Mouse (Mus musculus): Measurements from ENCODE around the gene Tiprl. TPM values are rescaled to one million over a fixed set of nuclear protein-coding genes. Genes with fewer than 3 reads are reported as not detected.

Tiprl gene
- total and polyA plus RNA-seq, 2 experiments: 12.7 to 14.7 TPM

DNA sequence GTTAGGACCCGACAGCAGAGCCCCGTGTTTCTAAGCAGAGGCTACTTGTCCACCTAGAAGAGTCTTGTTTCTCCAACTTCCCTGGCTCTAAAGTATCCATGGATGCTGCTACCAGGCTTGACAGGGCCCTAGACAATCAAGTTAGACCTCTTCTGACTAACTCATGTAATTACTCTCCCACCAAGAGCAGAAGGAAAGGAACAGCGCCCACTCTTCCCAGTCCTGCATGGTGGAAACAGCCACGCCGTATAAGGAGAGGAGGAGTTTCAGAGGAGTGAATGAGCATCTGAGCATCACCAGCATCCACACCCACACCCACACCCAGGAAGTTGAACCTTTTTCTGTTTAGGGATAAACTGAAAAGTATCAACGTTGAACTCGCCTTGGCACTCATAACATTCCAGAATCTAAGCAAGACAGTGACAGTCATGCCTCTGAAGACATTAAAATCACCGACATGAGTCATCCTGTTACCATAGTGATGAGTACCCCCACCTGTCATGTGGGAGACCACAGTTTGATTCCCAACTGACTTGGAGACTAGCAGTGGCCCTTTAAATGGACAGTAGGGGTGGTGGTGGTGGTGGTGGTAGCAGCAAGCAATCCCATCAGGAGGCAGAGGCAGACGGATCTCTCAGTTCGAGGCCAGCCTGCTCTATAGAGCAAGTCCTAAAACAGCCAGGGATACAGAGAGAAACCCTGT, 46.1 kb downstream of the Tiprl start:
- Histone ChIP-seq H3K27me3 (ENCODE audit: control insufficient read depth, insufficient read depth, low read length) (no peaks in the 10 kb centered on the region), H3K9ac (ENCODE audit: low read depth, low read length) (no peak overlapping the region), H3K27ac (replicated peaks; ENCODE audit: insufficient read depth, low read depth, low read length) (no peak overlapping the region), H3K36me3 (ENCODE audit: control insufficient read depth, insufficient read depth, low read length) (no peaks in the 10 kb centered on the region), H3K4me3 (ENCODE audit: insufficient read depth, low read depth, low read length) (no peak overlapping the region), H3K79me2 (ENCODE audit: control insufficient read depth, insufficient read depth, low read length) (peaks cover 21% of the 10 kb centered on the region; the same call in 1 of the 2 replicates), H3K4me1 (ENCODE audit: control insufficient read depth, insufficient read depth, low read length) (0 out of 2 replicates have a peak, but pooled peaks cover 7% of the 10 kb centered on the region)
- TF ChIP-seq CTCF (IDR thresholded peaks at IDR 0.05; ENCODE audit: low read depth, low read length) (no peak), POLR2A (IDR thresholded peaks at IDR 0.05; ENCODE audit: extremely low read depth, insufficient read depth, low read length) (no peak)
- DNase-seq (ENCODE audit: extremely low read depth, low read depth, low spot score): no peak
- 89% methylated on average over 10 of the region's 10 CpGs for WGBS

- H3K9ac ChIP-seq (ENCODE audit: low read depth, low read length): no peak overlapping the region
- H3K79me2 ChIP-seq (ENCODE audit: control insufficient read depth, insufficient read depth, low read length): peaks cover 21% of the 10 kb centered on the region; the same call in 1 of the 2 replicates
- no peaks in the 10 kb centered on the region for H3K27me3 ChIP-seq (ENCODE audit: control insufficient read depth, insufficient read depth, low read length)
- no peak overlapping the region for H3K27ac ChIP-seq (replicated peaks; ENCODE audit: insufficient read depth, low read depth, low read length)
- no peak overlapping the region for H3K4me3 ChIP-seq (ENCODE audit: insufficient read depth, low read depth, low read length)
- WGBS: 84% methylated on average over 6 of the region's 6 CpGs
- H3K36me3 ChIP-seq (ENCODE audit: control insufficient read depth, insufficient read depth, low read length): no peaks in the 10 kb centered on the region; the same call in 1 of the 2 replicates
- TF ChIP-seq CTCF (IDR thresholded peaks at IDR 0.05; ENCODE audit: low read depth, low read length) (no peak), POLR2A (IDR thresholded peaks at IDR 0.05; ENCODE audit: extremely low read depth, insufficient read depth, low read length) (no peak)
- 0 out of 2 replicates have a peak, but pooled peaks cover 3% of the 10 kb centered on the region for H3K4me1 ChIP-seq (ENCODE audit: control insufficient read depth, insufficient read depth, low read length)
- no peak for DNase-seq (ENCODE audit: extremely low read depth, low read depth, low spot score)
Observed at GRCm38 (mm10) chr1:165190068-165190467, 46.7 kb downstream of the Tiprl start.

- Histone ChIP-seq H3K27me3 (ENCODE audit: control insufficient read depth, insufficient read depth, low read length) (no peaks in the 10 kb centered on the region), H3K4me1 (ENCODE audit: control insufficient read depth, insufficient read depth, low read length) (no peaks in the 10 kb centered on the region; the same call in 1 of the 2 replicates), H3K79me2 (ENCODE audit: control insufficient read depth, insufficient read depth, low read length) (peaks cover 21% of the 10 kb centered on the region; the same call in 1 of the 2 replicates), H3K36me3 (ENCODE audit: control insufficient read depth, insufficient read depth, low read length) (peaks cover 5% of the 10 kb centered on the region; the same call in 1 of the 2 replicates), H3K9ac (ENCODE audit: low read depth, low read length) (no peak overlapping the region), H3K27ac (replicated peaks; ENCODE audit: insufficient read depth, low read depth, low read length) (no peak overlapping the region), H3K4me3 (ENCODE audit: insufficient read depth, low read depth, low read length) (no peak overlapping the region)
- 86% methylated on average over 10 of the region's 10 CpGs for WGBS
- DNase-seq (ENCODE audit: extremely low read depth, low read depth, low spot score): no peak
- TF ChIP-seq POLR2A (IDR thresholded peaks at IDR 0.05; ENCODE audit: extremely low read depth, insufficient read depth, low read length): no peak
- no peak for TF ChIP-seq CTCF (IDR thresholded peaks at IDR 0.05; ENCODE audit: low read depth, low read length)
Observed at GRCm38 (mm10) chr1:165188806-165189580, 47.8 kb downstream of the Tiprl start.

DNA sequence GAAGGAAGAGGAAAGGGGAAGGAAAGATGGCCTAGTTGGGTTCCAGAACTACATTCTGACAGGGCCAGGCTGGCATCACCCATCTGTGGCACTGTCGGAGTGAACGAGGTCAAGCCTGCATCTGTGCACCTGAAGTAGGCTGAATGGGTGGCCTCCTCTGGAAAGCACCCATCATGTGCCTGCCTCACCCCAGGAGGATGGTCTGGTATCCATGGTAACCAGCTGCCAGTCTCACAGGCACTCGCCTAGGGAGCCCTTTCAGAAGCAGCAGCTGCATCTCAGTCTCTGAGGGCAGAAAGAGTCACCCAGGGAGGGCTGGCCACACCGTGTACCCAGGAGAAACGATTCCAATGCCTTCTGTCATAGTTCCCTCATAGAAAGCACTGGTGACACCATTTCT, 49.4 kb downstream of the Tiprl start:
- TF ChIP-seq POLR2A (IDR thresholded peaks at IDR 0.05; ENCODE audit: extremely low read depth, insufficient read depth, low read length) (no peak), CTCF (IDR thresholded peaks at IDR 0.05; ENCODE audit: low read depth, low read length) (no peak)
- Histone ChIP-seq H3K79me2 (ENCODE audit: control insufficient read depth, insufficient read depth, low read length) (peaks cover 19% of the 10 kb centered on the region; the same call in 1 of the 2 replicates), H3K36me3 (ENCODE audit: control insufficient read depth, insufficient read depth, low read length) (peaks cover 18% of the 10 kb centered on the region), H3K27me3 (ENCODE audit: control insufficient read depth, insufficient read depth, low read length) (no peaks in the 10 kb centered on the region), H3K9ac (ENCODE audit: low read depth, low read length) (no peak overlapping the region), H3K4me1 (ENCODE audit: control insufficient read depth, insufficient read depth, low read length) (no peaks in the 10 kb centered on the region; the same call in 1 of the 2 replicates), H3K27ac (replicated peaks; ENCODE audit: insufficient read depth, low read depth, low read length) (no peak overlapping the region), H3K4me3 (ENCODE audit: insufficient read depth, low read depth, low read length) (no peak overlapping the region)
- DNase-seq (ENCODE audit: extremely low read depth, low read depth, low spot score): no peak
- WGBS: 80% methylated on average over 5 of the region's 5 CpGs

DNA sequence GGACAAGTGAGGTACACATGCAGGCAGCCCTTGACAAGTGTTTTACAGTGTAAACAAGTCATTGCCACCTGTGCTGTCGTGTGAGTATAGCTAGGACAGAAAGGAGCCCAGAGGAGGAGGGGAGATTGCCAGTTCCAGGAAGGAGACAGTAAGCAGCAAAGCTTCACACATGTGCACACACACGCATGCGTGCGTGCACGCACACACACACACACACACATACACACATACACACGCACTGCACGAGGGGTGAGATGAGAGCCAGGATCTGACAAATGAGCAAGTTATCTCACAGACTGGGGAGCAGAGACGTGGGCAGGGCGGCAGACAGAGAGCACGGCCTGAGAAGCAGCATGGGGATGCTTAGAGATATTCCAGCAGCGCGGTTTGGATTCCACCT, 50.3 kb downstream of the Tiprl start:
- H3K4me3 ChIP-seq (ENCODE audit: insufficient read depth, low read depth, low read length): no peak overlapping the region
- peaks cover 16% of the 10 kb centered on the region; the same call in 1 of the 2 replicates for H3K79me2 ChIP-seq (ENCODE audit: control insufficient read depth, insufficient read depth, low read length)
- no peaks in the 10 kb centered on the region for H3K27me3 ChIP-seq (ENCODE audit: control insufficient read depth, insufficient read depth, low read length)
- no peak for DNase-seq (ENCODE audit: extremely low read depth, low read depth, low spot score)
- no peaks in the 10 kb centered on the region; the same call in 1 of the 2 replicates for H3K4me1 ChIP-seq (ENCODE audit: control insufficient read depth, insufficient read depth, low read length)
- no peak overlapping the region for H3K9ac ChIP-seq (ENCODE audit: low read depth, low read length)
- peaks cover 23% of the 10 kb centered on the region for H3K36me3 ChIP-seq (ENCODE audit: control insufficient read depth, insufficient read depth, low read length)
- TF ChIP-seq CTCF (IDR thresholded peaks at IDR 0.05; ENCODE audit: low read depth, low read length): no peak
- TF ChIP-seq POLR2A (IDR thresholded peaks at IDR 0.05; ENCODE audit: extremely low read depth, insufficient read depth, low read length): no peak
- no peak overlapping the region for H3K27ac ChIP-seq (replicated peaks; ENCODE audit: insufficient read depth, low read depth, low read length)
- WGBS: 91% methylated on average over 12 of the region's 12 CpGs

Data from liver, adult 2 months (tissue).